Mouse (Mus musculus) limb, embryonic 15.5 days (tissue): ENCODE results near the gene A930017K11Rik. TPM values are rescaled to one million over a fixed set of nuclear protein-coding genes. Genes with fewer than 3 reads are reported as not detected.
A peak's percentile ranks its signal among the peaks of the same experiment; 100 is the strongest.

ENCODE experiments used
- ATAC-seq: fragments of 200-750 bp; cut with Nextera tagmentation; 2 replicates; pipeline ENCODE4 v1.8.0; 2017; ENCODE audit warnings: low read depth, moderate TSS enrichment; ENCODE audit not compliant: insufficient number of reproducible peaks, low FRiP score, low TSS enrichment
- H3K27ac ChIP-seq: fragments of 300-500 bp; sonication (generic); 2 replicates; pipeline ENCODE4 v1.5.1; 2015; ENCODE audit warnings: moderate library complexity, mild to moderate bottlenecking, inconsistent platforms
- H3K27me3 ChIP-seq: fragments of 300-500 bp; sonication (generic); 2 replicates; pipeline ENCODE4 v1.6.1; 2015; ENCODE audit warnings: inconsistent platforms
- H3K36me3 ChIP-seq: fragments of 300-500 bp; sonication (generic); 2 replicates; pipeline ENCODE4 v1.6.1; 2015; ENCODE audit warnings: inconsistent platforms
- H3K4me1 ChIP-seq: fragments of 300-500 bp; sonication (generic); 2 replicates; pipeline ENCODE4 v1.6.1; 2015; ENCODE audit warnings: inconsistent platforms
- H3K4me2 ChIP-seq: fragments of 300-500 bp; sonication (generic); 2 replicates; pipeline ENCODE4 v1.6.1; 2015; ENCODE audit warnings: mild to moderate bottlenecking, inconsistent platforms
- H3K4me3 ChIP-seq: fragments of 300-500 bp; sonication (generic); 2 replicates; pipeline ENCODE4 v1.5.1; 2015; ENCODE audit warnings: mild to moderate bottlenecking, inconsistent platforms
- H3K9ac ChIP-seq: fragments of 300-500 bp; sonication (generic); 2 replicates; pipeline ENCODE4 v1.6.1; 2015; ENCODE audit warnings: inconsistent platforms
- H3K9me3 ChIP-seq: fragments of 300-500 bp; sonication (generic); 2 replicates; pipeline ENCODE4 v1.6.1; 2016; ENCODE audit warnings: inconsistent platforms
- WGBS: fragments of 180-500 bp; shearing (Covaris S2); methylation state at CpG from one replicate; pipeline ENCODE4 v1.1.7; 2015; 5-methylcytosine and 5-hydroxymethylcytosine counted together
- polyA plus RNA-seq: library from polyadenylated mRNA; unstranded; fragments of >200 nt; fragmentation: Nextera tagmentation; extraction: Ambion mirVana; gene quantifications from 2 replicates; pipeline ENCODE4 v1.2.1, GENCODE M21; 2015

Gene A930017K11Rik
- polyA plus RNA-seq, 1 experiment from 2014 or later, result 0.14 TPM

DNA sequence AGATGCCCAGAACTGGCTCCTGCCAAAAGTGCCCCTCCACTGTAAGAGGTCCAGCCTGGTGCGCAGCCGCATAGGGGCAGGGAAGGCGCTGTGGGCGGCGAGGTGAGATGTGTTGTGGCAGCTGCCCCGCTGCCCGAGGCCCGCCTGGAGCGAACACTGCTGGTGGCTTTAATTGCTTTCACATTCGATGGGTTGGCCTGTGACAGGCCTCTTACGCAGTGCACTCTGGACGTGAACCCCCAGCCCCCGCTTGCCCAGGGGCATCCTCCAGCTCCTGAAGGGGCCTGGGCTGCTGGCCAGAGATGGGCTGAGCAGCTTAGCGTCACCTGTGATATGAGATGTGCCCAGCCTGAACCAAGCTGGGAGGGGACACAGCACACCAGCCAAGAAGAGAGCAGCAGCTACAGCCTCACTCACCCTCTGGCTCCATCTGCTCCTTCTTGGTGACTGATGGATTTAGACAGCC is 5.3 kb upstream of the A930017K11Rik start:
- H3K4me1 ChIP-seq, result no peaks in the 10 kb centered on the region
- WGBS, result 76% methylated on average over 14 of the region's 14 CpGs
- H3K4me2 ChIP-seq, result no peak overlapping the region
- ATAC-seq, result no peak
- H3K36me3 ChIP-seq, result peaks cover 48% of the 10 kb centered on the region
- H3K9me3 ChIP-seq, result no peaks in the 10 kb centered on the region
- H3K4me3 ChIP-seq, result no peak overlapping the region
- H3K27ac ChIP-seq, result no peak overlapping the region
- peaks cover 15% of the 10 kb centered on the region for H3K27me3 ChIP-seq
- no peak overlapping the region for H3K9ac ChIP-seq

DNA sequence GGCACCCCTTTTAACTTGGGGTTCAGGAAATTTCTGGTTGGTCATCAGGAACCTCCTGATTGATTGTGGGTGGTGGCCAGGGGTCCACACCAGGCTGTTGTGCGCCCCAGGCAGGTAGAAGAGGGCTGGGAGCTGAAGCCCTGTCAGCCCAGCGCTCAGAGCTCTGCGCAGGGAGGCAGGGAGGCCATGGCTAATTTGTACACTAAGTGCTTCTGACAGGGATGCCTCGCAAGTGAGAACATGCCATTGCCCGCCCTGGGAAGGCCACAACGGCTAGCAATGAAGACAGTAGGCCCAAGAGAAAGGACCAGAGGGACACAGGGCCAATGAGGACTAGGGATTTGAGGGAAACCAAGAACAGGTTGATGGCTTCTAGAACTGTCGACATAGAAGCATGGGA is 4.3 kb upstream of the A930017K11Rik start:
- Histone ChIP-seq H3K27me3 (peaks cover 25% of the 10 kb centered on the region), H3K4me2 (no peak overlapping the region), H3K4me1 (peaks cover 8% of the 10 kb centered on the region), H3K36me3 (peaks cover 38% of the 10 kb centered on the region), H3K9ac (no peak overlapping the region), H3K9me3 (no peaks in the 10 kb centered on the region), H3K4me3 (no peak overlapping the region), H3K27ac (no peak overlapping the region)
- ATAC-seq, result no peak
- WGBS, result 68% methylated on average over 7 of the region's 7 CpGs

DNA sequence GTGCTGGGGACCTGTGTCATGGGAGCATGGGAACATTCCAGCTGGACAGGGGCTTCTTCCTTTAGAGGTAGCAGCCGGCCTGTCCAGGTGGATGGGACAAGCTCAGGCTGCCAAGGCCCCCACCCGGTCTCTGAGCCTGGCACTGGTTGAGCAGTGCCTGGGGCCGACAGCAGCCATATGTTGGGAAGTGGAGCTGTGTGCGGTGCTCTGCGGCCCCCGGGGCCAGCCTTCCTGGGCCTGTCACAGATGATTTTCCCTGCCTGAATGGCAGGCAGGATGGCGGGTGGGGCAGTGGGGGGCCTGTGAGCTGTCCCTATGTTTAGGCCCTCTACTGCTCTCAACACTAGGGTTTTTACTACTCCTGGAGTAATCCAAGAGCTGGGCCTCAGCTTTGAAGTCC is 3.8 kb upstream of the A930017K11Rik start:
- WGBS, result 55% methylated on average over 7 of the region's 7 CpGs
- H3K9ac ChIP-seq, result no peak overlapping the region
- H3K27me3 ChIP-seq, result peaks cover 29% of the 10 kb centered on the region
- H3K9me3 ChIP-seq, result no peaks in the 10 kb centered on the region
- H3K4me2 ChIP-seq, result no peak overlapping the region
- H3K27ac ChIP-seq, result no peak overlapping the region
- peaks cover 33% of the 10 kb centered on the region for H3K36me3 ChIP-seq
- H3K4me1 ChIP-seq, result peaks cover 12% of the 10 kb centered on the region
- no peak for ATAC-seq
- no peak overlapping the region for H3K4me3 ChIP-seq

DNA sequence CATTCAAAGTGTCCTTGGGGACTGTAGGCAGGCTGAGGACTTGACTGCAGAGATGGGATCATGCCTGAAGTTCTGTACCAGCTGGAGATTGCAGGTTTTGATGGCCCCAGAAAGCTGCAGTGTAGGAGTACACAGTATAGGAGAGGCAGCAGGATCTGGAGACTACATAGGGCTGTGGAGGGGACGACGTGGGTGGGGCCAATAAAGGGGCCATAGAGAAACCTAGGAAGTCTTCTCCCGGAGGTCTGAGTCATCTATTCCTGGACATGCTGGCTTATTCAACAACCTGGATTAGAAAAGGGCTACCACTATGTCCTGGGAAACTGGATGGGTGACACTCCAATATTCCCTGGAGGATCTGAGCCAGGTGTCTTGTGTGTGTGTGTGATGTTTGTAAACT is 3.4 kb upstream of the A930017K11Rik start:
- WGBS, result 51% methylated on average over 3 of the region's 3 CpGs
- Histone ChIP-seq H3K4me2 (no peak overlapping the region), H3K27ac (no peak overlapping the region), H3K27me3 (peaks cover 34% of the 10 kb centered on the region), H3K9me3 (no peaks in the 10 kb centered on the region), H3K4me1 (peaks cover 16% of the 10 kb centered on the region), H3K9ac (no peak overlapping the region), H3K36me3 (peaks cover 30% of the 10 kb centered on the region), H3K4me3 (no peak overlapping the region)
- no peak for ATAC-seq

DNA sequence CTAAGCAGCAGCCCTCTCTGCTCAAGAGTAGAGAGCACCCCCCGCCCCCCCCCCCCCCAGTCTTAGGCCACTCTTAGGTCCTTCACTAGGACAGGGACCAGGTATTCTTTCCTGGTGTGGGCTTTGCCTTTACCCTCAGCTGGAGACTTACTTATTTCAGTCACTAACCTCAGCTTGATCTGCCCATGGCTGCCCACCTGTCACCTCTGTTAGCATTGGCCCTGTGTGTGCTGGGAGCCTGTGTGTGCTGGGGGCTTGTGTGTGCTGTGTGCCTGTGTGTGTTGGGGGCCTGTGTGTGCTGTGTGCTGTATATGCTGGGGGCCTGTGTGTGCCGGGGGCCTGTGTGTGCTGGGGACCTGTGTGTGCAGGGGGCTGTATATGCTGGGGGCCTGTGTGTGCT is 2.3 kb upstream of the A930017K11Rik start:
- H3K4me1 ChIP-seq, result peaks cover 16% of the 10 kb centered on the region
- no peaks in the 10 kb centered on the region for H3K9me3 ChIP-seq
- no peak for ATAC-seq
- H3K27ac ChIP-seq, result no peak overlapping the region
- 54% methylated on average over 2 of the region's 2 CpGs for WGBS
- H3K36me3 ChIP-seq, result peaks cover 20% of the 10 kb centered on the region
- H3K4me2 ChIP-seq, result no peak overlapping the region
- peaks cover 44% of the 10 kb centered on the region for H3K27me3 ChIP-seq
- H3K9ac ChIP-seq, result no peak overlapping the region
- no peak overlapping the region for H3K4me3 ChIP-seq

DNA sequence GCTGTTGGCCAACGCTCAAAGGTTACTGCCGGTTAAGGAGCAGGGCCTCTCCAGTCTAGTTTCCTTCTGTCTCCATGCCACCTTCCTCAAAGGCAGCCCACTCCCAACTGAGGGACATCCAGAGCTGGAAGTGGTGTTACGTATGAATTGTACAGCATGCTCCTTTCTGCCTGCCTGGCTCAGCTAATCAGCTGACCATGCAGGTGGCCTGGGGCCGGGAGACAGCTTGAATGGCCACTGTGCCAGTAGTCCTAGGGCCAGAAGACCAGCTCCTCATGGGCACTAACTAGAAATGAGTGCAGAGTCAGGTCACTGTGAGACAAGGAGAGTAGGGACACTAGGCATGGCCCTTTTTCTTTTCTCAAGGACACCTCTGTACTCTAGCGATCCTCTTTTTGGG is 796 bp upstream of the A930017K11Rik start:
- WGBS, result 76% methylated on average over 5 of the region's 5 CpGs
- no peaks in the 10 kb centered on the region for H3K9me3 ChIP-seq
- peaks cover 16% of the 10 kb centered on the region for H3K4me1 ChIP-seq
- no peak for ATAC-seq
- no peak overlapping the region for H3K27ac ChIP-seq
- H3K9ac ChIP-seq, result no peak overlapping the region
- H3K4me2 ChIP-seq, result no peak overlapping the region
- H3K36me3 ChIP-seq, result peaks cover 10% of the 10 kb centered on the region
- H3K4me3 ChIP-seq, result no peak overlapping the region
- peaks cover 46% of the 10 kb centered on the region for H3K27me3 ChIP-seq

DNA sequence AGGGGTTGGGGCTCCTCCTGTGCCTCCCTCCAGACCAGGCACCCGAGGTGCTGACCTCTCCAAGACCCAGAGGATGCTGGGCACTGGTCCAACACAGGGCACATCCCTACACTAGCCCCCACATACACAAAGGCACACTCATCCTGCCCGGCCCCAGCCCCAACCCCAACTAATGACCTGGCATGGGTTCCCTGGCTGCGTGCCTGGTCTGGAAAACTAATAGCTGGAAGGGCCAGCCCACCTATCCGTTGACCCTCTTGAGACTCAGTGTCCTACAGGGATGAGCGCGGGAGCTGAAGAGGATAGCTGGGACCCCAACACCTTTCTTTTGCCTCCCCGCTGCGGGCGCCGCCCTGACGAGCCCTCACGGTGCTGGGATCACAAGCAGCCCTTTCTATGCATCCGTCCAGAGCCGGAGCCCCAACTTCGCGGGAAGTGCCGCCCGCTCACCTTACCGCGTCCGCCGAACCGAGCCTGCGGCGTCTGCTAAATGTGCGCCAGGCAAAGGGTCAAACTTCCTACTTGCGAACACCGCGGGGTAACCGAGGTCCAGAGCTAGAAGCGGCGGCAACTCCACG is 1.1 kb downstream of the A930017K11Rik start:
- Histone ChIP-seq H3K9ac (0 out of 2 replicates have a peak overlapping the region, but pooled peaks have one; percentile 2), H3K4me1 (peaks cover 16% of the 10 kb centered on the region), H3K36me3 (no peaks in the 10 kb centered on the region), H3K4me3 (peak overlapping the region; percentile 43), H3K9me3 (no peaks in the 10 kb centered on the region), H3K4me2 (peak overlapping the region; percentile 81), H3K27me3 (peaks cover 46% of the 10 kb centered on the region), H3K27ac (no peak overlapping the region)
- under 1% methylated on average over 33 of the region's 33 CpGs for WGBS
- peak; percentile 16; the same call in 1 of the 2 replicates for ATAC-seq

DNA sequence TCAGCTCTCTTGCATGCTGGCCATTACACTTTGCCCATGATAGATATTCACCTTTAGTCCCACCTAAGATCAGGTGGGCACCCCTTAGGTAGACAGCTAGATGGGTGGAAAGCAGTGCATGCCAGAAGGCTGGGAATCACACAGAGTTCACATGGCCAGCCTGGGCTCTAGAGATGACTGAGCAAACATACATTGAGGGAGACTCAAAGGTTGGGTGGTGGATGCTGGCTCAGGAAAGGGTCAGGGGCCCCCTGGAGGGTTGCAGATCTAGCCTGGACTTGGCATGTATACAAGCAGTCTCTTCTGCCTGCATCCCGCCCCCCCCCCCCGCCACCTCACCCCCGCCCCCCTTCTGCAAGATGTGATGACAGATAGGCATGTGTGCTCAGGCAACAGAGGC is 1.7 kb downstream of the A930017K11Rik start:
- no peak for ATAC-seq
- Histone ChIP-seq H3K4me2 (no peak overlapping the region), H3K27ac (no peak overlapping the region), H3K36me3 (no peaks in the 10 kb centered on the region), H3K4me3 (no peak overlapping the region), H3K9me3 (no peaks in the 10 kb centered on the region), H3K9ac (no peak overlapping the region), H3K27me3 (peaks cover 46% of the 10 kb centered on the region), H3K4me1 (peaks cover 16% of the 10 kb centered on the region)
- 0% methylated on average over 1 of the region's 3 CpGs for WGBS

DNA sequence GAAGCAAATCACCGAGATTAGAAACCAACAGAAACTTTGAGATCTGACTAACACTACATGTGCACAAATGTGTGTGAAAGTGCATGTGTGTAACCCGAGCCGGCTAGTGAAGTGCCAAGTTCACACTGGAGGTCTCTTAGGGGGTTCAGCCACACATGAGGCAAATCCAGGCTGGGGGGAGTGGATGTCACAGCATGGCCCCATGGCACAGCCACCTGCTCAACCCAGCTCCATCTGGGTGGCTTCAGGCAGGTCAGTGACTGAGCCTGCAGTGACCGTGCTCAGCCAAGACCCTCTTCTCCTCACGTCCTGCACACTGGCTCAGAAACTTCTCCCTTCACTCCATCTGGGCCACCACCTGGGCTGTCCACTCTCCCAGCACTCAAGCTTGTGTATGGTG is 2.4 kb downstream of the A930017K11Rik start:
- H3K9ac ChIP-seq, result no peak overlapping the region
- H3K4me1 ChIP-seq, result peaks cover 16% of the 10 kb centered on the region
- peaks cover 46% of the 10 kb centered on the region for H3K27me3 ChIP-seq
- no peak overlapping the region for H3K4me3 ChIP-seq
- no peak for ATAC-seq
- H3K4me2 ChIP-seq, result no peak overlapping the region
- WGBS, result 63% methylated on average over 5 of the region's 5 CpGs
- no peak overlapping the region for H3K27ac ChIP-seq
- H3K9me3 ChIP-seq, result no peaks in the 10 kb centered on the region
- no peaks in the 10 kb centered on the region for H3K36me3 ChIP-seq

DNA sequence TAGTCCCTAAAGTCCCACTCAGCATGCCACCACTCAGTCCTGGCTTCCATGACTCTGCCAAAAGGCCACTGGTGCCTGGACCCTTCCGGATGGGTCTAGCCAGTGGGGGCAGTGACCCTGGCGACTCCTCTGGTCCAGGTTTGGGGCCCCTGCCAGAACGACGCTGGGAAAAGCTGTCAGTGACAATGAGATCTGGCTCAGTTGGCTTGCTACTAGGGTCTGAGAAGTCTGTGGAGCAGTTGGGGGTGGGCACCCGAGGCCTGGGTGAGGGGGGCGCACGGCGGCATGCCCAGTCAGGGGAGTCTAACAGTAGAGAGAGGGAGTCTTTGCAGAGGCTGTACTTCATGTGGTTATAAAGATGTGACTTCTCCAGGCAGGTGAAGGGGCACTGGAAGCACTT is 4.3 kb downstream of the A930017K11Rik start:
- H3K36me3 ChIP-seq, result no peaks in the 10 kb centered on the region
- H3K9ac ChIP-seq, result no peak overlapping the region
- no peak overlapping the region for H3K4me2 ChIP-seq
- no peak for ATAC-seq
- no peak overlapping the region for H3K27ac ChIP-seq
- peaks cover 36% of the 10 kb centered on the region for H3K27me3 ChIP-seq
- WGBS, result 79% methylated on average over 8 of the region's 8 CpGs
- H3K4me3 ChIP-seq, result no peak overlapping the region
- H3K9me3 ChIP-seq, result no peaks in the 10 kb centered on the region
- H3K4me1 ChIP-seq, result peaks cover 16% of the 10 kb centered on the region

DNA sequence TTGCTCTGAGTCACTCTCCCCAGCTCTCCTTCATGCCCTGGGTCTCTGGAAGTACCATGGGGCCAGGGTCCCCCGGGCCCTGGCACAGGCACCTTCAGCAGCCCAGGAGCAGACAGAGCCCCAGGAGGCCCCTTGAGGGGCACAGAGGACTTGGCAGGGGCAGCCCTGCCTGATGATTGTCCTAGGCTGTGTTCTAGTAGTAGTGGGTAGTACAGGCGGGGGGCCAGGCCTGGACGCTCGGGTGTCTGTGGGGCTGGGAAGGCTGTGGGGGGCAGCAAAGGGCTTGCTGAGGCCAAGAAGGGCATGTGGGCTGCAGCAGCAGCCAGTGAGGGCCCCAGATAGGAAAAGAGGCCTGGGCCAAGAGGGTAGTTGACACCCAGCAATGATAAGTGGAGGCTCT is 4.8 kb downstream of the A930017K11Rik start:
- Histone ChIP-seq H3K27ac (no peak overlapping the region), H3K4me1 (peaks cover 20% of the 10 kb centered on the region), H3K9me3 (no peaks in the 10 kb centered on the region), H3K27me3 (peaks cover 31% of the 10 kb centered on the region), H3K4me3 (no peak overlapping the region), H3K36me3 (no peaks in the 10 kb centered on the region), H3K4me2 (no peak overlapping the region), H3K9ac (no peak overlapping the region)
- no peak for ATAC-seq
- 67% methylated on average over 4 of the region's 4 CpGs for WGBS

DNA sequence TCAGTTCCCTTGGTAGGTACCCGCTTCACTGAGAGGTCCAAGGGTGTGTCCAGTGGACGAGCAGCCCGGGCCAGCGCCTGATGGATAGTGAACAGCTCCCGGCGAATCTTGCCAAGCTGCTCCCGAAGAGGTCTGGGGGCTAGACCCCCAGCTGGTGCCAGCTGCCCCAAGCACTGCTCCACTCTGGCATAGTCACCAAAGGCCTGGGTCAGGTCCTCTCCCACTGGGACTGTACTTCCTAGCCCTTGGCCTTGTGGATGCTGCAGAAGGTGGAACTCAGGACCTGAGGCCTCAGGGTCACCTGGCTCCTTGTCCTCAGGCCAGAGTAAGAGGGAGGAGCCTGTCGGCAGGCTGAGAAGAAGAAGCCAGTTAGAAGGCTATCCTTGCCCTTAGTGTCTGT is 5.5 kb downstream of the A930017K11Rik start:
- 84% methylated on average over 8 of the region's 8 CpGs for WGBS
- no peak for ATAC-seq
- peaks cover 20% of the 10 kb centered on the region for H3K4me1 ChIP-seq
- no peak overlapping the region for H3K27ac ChIP-seq
- no peaks in the 10 kb centered on the region for H3K36me3 ChIP-seq
- no peak overlapping the region for H3K9ac ChIP-seq
- H3K4me2 ChIP-seq, result no peak overlapping the region
- H3K4me3 ChIP-seq, result no peak overlapping the region
- H3K27me3 ChIP-seq, result peaks cover 24% of the 10 kb centered on the region
- no peaks in the 10 kb centered on the region for H3K9me3 ChIP-seq

DNA sequence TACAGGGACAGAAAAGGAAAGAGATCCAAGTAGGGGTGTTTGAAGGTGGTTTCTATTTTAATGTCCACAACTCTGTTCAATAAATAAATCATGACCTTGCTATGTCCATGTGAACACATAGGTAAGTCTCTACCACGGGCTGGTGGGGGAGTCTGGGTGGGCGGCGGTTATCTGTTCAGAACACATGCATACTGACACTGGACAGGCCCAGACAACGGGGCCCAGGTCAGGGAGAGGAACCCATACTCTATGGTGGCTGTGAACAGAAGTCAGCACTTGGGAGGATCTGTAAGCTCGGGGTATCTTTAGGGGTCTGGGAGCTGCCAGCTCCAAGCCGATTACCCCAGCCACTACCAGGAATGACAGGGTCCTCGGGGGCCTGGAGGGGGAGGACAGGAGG is 6.0 kb downstream of the A930017K11Rik start:
- H3K27ac ChIP-seq, result no peak overlapping the region
- H3K9me3 ChIP-seq, result no peaks in the 10 kb centered on the region
- H3K4me2 ChIP-seq, result no peak overlapping the region
- peaks cover 19% of the 10 kb centered on the region for H3K27me3 ChIP-seq
- 78% methylated on average over 7 of the region's 7 CpGs for WGBS
- H3K36me3 ChIP-seq, result no peaks in the 10 kb centered on the region
- H3K4me3 ChIP-seq, result no peak overlapping the region
- H3K4me1 ChIP-seq, result peaks cover 15% of the 10 kb centered on the region
- no peak for ATAC-seq
- no peak overlapping the region for H3K9ac ChIP-seq
